Mouse (Mus musculus): ENCODE data around the gene Fbrs.
"Not testable (repeated sequence)": the region's sequence is repeated elsewhere in the genome, so short reads cannot be mapped to it uniquely, and the experiment has no call there.

Gene Fbrs

GRCm38 (mm10) chr7:127478635-127479317 lies at the start of gene Fbrs:
Gene Fbrs (plus strand): TSS chr7:127479199.
- peak; percentile 100 for DNase-seq

- no peak for DNase-seq
These were observed 43.8 kb upstream of the Fbrs start for GRCm38 (mm10) chr7:127435206-127435605.

GRCm38 (mm10) chr7:127437724-127438123 lies 41.3 kb upstream of the Fbrs start:
- DNase-seq, result peak; percentile 85

- DNase-seq, result no peak
These were observed 35.0 kb upstream of the Fbrs start for GRCm38 (mm10) chr7:127443976-127444375.

- DNase-seq, result peak; percentile 100
These were observed 30.3 kb upstream of the Fbrs start, which contains the start of gene Zfp689 for GRCm38 (mm10) chr7:127448521-127449300. Gene Zfp689 (minus strand): TSS chr7:127449158.

GRCm38 (mm10) chr7:127449966-127450365 lies 29.0 kb upstream of the Fbrs start:
- DNase-seq, result peak; percentile 82

GRCm38 (mm10) chr7:127453056-127453455 lies 25.9 kb upstream of the Fbrs start:
- DNase-seq, result peak; percentile 70

- peak; percentile 70 for DNase-seq
These were observed 24.1 kb upstream of the Fbrs start for GRCm38 (mm10) chr7:127454905-127455304.

GRCm38 (mm10) chr7:127458371-127459122 lies 20.5 kb upstream of the Fbrs start:
- not testable (repeated sequence) for DNase-seq

GRCm38 (mm10) chr7:127459311-127459710 lies 19.7 kb upstream of the Fbrs start, which contains the start of gene Prr14:
Gene Prr14 (plus strand): TSS chr7:127459611.
- not testable (repeated sequence) for DNase-seq

GRCm38 (mm10) chr7:127465191-127465590 lies 13.8 kb upstream of the Fbrs start:
- no peak for DNase-seq

- DNase-seq, result not testable (repeated sequence)
These were observed 13.3 kb upstream of the Fbrs start for GRCm38 (mm10) chr7:127465670-127466069.

GRCm38 (mm10) chr7:127466606-127467005 lies 12.4 kb upstream of the Fbrs start:
- no peak for DNase-seq

GRCm38 (mm10) chr7:127470011-127470715 lies 8.8 kb upstream of the Fbrs start:
- peak; percentile 94 for DNase-seq

GRCm38 (mm10) chr7:127470743-127471645 lies 8.0 kb upstream of the Fbrs start:
- peak; percentile 100 for DNase-seq

GRCm38 (mm10) chr7:127471646-127472010 lies 7.4 kb upstream of the Fbrs start:
- DNase-seq, result no peak

- no peak for DNase-seq
These were observed 6.9 kb upstream of the Fbrs start for GRCm38 (mm10) chr7:127472060-127472459.

GRCm38 (mm10) chr7:127473705-127474104 lies 5.3 kb upstream of the Fbrs start:
- peak; percentile 93 for DNase-seq

- DNase-seq, result peak; percentile 93
These were observed 4.5 kb upstream of the Fbrs start for GRCm38 (mm10) chr7:127474378-127475070.

GRCm38 (mm10) chr7:127475186-127475740 lies 3.7 kb upstream of the Fbrs start:
- peak; percentile 93 for DNase-seq

- DNase-seq, result peak; percentile 89
These were observed 2.7 kb upstream of the Fbrs start for GRCm38 (mm10) chr7:127476336-127476735.

Measured in heart, adult 11 months (tissue).